Mouse (Mus musculus): Measurements from ENCODE around the gene Glod4. TPM values are rescaled to one million over a fixed set of nuclear protein-coding genes. Genes with fewer than 3 reads are reported as not detected.

The Glod4 gene
- polyA plus RNA-seq, 1 experiment = 2.9 TPM

DNA sequence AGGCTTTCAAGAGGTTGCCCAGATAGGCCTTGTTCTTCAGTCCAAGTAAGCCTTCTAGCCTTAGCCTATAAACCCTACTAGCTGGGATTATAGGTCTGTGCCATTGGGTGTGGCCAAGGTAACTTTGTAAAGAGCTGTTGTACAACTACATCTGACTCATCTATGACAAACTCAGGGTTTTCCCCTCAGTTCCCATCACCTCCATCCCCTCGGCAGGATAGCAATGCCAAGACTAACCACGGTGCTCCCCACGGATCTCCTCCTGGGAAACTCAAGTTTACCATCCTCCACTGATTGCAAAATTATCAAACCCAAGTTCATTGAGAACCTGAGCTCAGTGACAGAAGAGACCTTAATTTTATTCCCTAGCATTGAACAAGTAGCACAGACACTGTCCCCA, 7.4 kb downstream of the Glod4 start:
- DNase-seq (ENCODE audit: low read depth in 1 of 2, low spot score in 2 of 2) = no peak
- no peaks in the 10 kb centered on the region for H3K27me3 ChIP-seq (ENCODE audit: control insufficient read depth, insufficient read depth, low read length)
- H3K4me1 ChIP-seq (ENCODE audit: control insufficient read depth, insufficient read depth, insufficient read length) = no peaks in the 10 kb centered on the region
- TF ChIP-seq POLR2A (IDR thresholded peaks at IDR 0.05; ENCODE audit: low read depth, low read length) (no peak), CTCF (IDR thresholded peaks at IDR 0.05; ENCODE audit: extremely low read depth, insufficient read depth, insufficient read length, insufficient replicate concordance) (no peak)
- WGBS = 91% methylated on average over 3 of the region's 3 CpGs
- no peak overlapping the region for H3K27ac ChIP-seq (ENCODE audit: insufficient read depth, low read length)
- peaks cover 29% of the 10 kb centered on the region for H3K36me3 ChIP-seq (ENCODE audit: control insufficient read depth, insufficient read depth, low read length)
- no peak overlapping the region for H3K4me3 ChIP-seq (ENCODE audit: extremely low read depth, insufficient read depth, insufficient read length)

DNA sequence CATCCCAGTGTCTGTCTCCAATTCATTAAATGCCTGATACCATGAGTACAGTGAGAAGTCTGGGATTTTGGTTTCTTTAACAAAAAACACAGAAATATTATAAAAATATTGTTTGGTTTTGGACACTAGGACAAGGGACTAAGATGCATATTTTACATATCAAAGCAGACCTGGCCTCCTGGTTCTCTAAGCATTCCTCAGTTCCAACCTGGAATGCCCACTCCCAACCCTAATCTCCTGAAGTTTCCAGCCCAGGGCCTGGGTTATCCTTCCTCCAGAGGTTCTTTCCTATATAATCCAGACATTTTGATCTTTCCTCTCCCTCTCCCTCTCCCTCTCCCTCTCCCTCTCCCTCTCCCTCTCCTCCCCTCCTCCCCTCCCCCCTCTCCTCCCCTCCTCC, 18.5 kb downstream of the Glod4 start:
- Histone ChIP-seq H3K27ac (ENCODE audit: insufficient read depth, low read length) (no peak overlapping the region), H3K36me3 (ENCODE audit: control insufficient read depth, insufficient read depth, low read length) (peaks cover 9% of the 10 kb centered on the region), H3K4me1 (ENCODE audit: control insufficient read depth, insufficient read depth, insufficient read length) (no peaks in the 10 kb centered on the region), H3K27me3 (ENCODE audit: control insufficient read depth, insufficient read depth, low read length) (no peaks in the 10 kb centered on the region), H3K4me3 (ENCODE audit: extremely low read depth, insufficient read depth, insufficient read length) (no peak overlapping the region)
- TF ChIP-seq CTCF (IDR thresholded peaks at IDR 0.05; ENCODE audit: extremely low read depth, insufficient read depth, insufficient read length, insufficient replicate concordance) = no peak
- DNase-seq (ENCODE audit: low read depth in 1 of 2, low spot score in 2 of 2) = no peak

DNA sequence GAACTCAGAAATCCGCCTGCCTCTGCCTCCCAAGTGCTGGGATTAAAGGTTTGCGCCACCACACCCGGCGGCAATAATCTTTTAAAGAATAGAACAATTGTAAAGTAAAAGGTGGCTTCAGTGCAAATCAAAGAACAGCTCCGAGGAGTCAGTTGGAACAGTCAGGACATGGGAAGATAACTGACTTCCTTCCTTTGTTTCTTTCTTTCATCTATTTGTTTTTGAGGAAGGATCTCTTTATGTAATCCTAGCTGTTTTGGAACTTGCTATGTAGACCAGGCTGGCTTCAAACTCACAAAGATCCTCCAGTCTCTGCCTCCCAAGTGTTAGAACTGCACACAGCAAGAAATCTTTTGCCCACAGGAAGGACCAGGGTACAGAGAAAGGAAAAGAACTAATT, 18.9 kb downstream of the Glod4 start:
- no peak for DNase-seq (ENCODE audit: low read depth in 1 of 2, low spot score in 2 of 2)
- Histone ChIP-seq H3K4me1 (ENCODE audit: control insufficient read depth, insufficient read depth, insufficient read length) (no peaks in the 10 kb centered on the region), H3K36me3 (ENCODE audit: control insufficient read depth, insufficient read depth, low read length) (peaks cover 9% of the 10 kb centered on the region), H3K27me3 (ENCODE audit: control insufficient read depth, insufficient read depth, low read length) (no peaks in the 10 kb centered on the region), H3K4me3 (ENCODE audit: extremely low read depth, insufficient read depth, insufficient read length) (no peak overlapping the region), H3K27ac (ENCODE audit: insufficient read depth, low read length) (no peak overlapping the region)
- TF ChIP-seq CTCF (IDR thresholded peaks at IDR 0.05; ENCODE audit: extremely low read depth, insufficient read depth, insufficient read length, insufficient replicate concordance) (no peak), POLR2A (IDR thresholded peaks at IDR 0.05; ENCODE audit: low read depth, low read length) (no peak)
- WGBS = 89% methylated on average over 5 of the region's 5 CpGs

DNA sequence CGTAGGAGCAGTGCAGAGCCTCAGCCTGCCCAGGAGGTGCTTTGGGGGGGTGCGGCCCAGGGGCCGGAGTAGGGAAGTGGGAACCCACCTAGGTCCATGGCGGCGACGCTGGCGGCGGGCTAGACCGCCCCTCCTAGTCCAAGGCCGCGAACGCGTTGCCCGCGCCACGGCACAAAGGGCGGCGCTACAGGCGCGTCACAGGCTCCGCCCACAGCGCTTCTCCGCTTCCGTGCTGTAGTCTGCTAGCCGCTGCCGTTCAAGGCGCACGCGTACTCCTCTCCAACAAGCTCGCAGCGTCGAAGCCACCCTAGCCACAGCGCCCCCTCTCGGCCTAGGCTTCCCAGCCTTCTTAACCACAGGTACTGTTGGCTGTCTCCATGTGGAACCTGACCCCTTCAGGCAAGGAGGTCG, 26.1 kb downstream of the Glod4 start, which contains the start of the genes Dbil5 and Gemin4:
Dbil5 (plus strand) TSS at position 219 of the 411 bp plus-strand sequence.
Gemin4 (minus strand) TSS at position 275 of the 411 bp plus-strand sequence.
- under 1% methylated on average over 35 of the region's 35 CpGs for WGBS
- Histone ChIP-seq H3K36me3 (ENCODE audit: control insufficient read depth, insufficient read depth, low read length) (peaks cover 11% of the 10 kb centered on the region), H3K4me3 (ENCODE audit: extremely low read depth, insufficient read depth, insufficient read length) (peak within 1 kb of the TSS; percentile 80), H3K4me1 (ENCODE audit: control insufficient read depth, insufficient read depth, insufficient read length) (peaks cover 8% of the 10 kb centered on the region; the same call in 1 of the 2 replicates), H3K27ac (ENCODE audit: insufficient read depth, low read length) (peak within 1 kb of the TSS; percentile 65; the same call in 1 of the 2 replicates), H3K27me3 (ENCODE audit: control insufficient read depth, insufficient read depth, low read length) (no peaks in the 10 kb centered on the region)
- peak; percentile 94; the same call in 1 of the 2 replicates for TF ChIP-seq CTCF (IDR thresholded peaks at IDR 0.05; ENCODE audit: extremely low read depth, insufficient read depth, insufficient read length, insufficient replicate concordance)
- TF ChIP-seq POLR2A (IDR thresholded peaks at IDR 0.05; ENCODE audit: low read depth, low read length) = peak; percentile 83
- peak; percentile 95 to 97 for DNase-seq (ENCODE audit: low read depth in 1 of 2, low spot score in 2 of 2)

DNA sequence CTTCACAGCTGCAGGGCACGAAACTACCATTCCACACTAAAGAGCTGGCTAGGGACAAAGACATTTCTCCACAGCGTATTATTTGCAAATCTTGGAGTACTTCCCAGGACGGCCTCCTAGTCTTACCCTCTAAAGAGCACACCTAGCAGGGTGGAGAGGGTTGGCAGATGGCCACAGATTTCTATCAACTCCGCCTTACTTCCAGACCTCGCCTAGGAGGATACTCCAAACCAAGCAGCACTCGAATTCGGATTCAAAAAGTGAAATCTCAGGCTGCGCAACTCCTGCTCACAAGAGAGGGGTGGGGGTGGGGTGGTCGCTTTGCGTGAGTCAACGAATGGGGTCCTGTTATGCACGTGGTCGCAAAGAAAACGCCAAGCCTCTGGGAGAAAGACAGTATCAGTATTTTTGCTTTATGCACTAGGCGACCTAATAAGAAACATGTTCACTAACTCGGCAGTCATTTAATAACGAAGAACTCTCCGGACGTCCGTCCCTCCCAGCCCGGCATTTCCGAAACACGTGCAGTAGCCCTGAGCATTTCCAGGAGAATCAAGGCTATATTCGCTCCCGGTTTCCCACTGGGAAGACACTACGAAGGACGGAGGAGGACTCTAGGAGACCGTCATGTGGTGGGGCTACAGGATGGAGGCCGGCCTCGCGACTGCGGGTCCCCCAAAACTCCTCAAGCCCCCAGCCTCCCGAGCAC, 26.7 kb downstream of the Glod4 start:
- H3K4me3 ChIP-seq (ENCODE audit: extremely low read depth, insufficient read depth, insufficient read length) = peak overlapping the region; percentile 80
- DNase-seq (ENCODE audit: low read depth in 1 of 2, low spot score in 2 of 2) = no peak

DNA sequence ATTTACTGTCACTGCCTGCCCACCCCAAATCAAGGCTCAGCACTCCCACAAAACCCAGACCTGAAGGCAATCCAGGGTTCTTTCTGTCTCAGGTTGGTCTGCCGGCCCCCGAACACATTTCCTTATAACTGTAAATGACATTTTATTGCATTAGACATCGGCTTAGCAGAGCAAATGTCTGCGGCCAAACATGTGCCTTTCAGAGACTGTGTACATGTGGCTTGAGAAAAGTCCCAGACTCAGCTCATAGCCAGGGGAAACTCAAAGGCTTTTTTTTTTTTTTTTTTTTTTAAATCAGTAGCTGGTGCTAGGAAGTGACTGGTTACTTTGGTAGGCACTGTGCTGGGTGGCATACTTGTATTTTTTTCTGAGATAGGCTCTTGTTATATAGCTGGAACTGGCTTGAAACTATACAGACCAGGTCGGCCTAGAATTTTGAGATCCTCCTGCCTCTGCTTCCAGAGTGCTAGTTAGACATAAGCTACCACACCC, 27.4 kb downstream of the Glod4 start:
- 90% methylated on average over 5 of the region's 5 CpGs for WGBS
- Histone ChIP-seq H3K27ac (ENCODE audit: insufficient read depth, low read length) (no peak overlapping the region), H3K4me3 (ENCODE audit: extremely low read depth, insufficient read depth, insufficient read length) (no peak overlapping the region), H3K36me3 (ENCODE audit: control insufficient read depth, insufficient read depth, low read length) (peaks cover 11% of the 10 kb centered on the region), H3K27me3 (ENCODE audit: control insufficient read depth, insufficient read depth, low read length) (no peaks in the 10 kb centered on the region), H3K4me1 (ENCODE audit: control insufficient read depth, insufficient read depth, insufficient read length) (peaks cover 8% of the 10 kb centered on the region; the same call in 1 of the 2 replicates)
- TF ChIP-seq CTCF (IDR thresholded peaks at IDR 0.05; ENCODE audit: extremely low read depth, insufficient read depth, insufficient read length, insufficient replicate concordance) = no peak
- no peak for TF ChIP-seq POLR2A (IDR thresholded peaks at IDR 0.05; ENCODE audit: low read depth, low read length)
- no peak for DNase-seq (ENCODE audit: low read depth in 1 of 2, low spot score in 2 of 2)

More for the DNA sequence above, 26.7 kb downstream of the Glod4 start:
- Histone ChIP-seq H3K27ac (ENCODE audit: insufficient read depth, low read length) (peak overlapping the region; percentile 65; the same call in 1 of the 2 replicates), H3K27me3 (ENCODE audit: control insufficient read depth, insufficient read depth, low read length) (no peaks in the 10 kb centered on the region), H3K4me1 (ENCODE audit: control insufficient read depth, insufficient read depth, insufficient read length) (peaks cover 8% of the 10 kb centered on the region; the same call in 1 of the 2 replicates), H3K36me3 (ENCODE audit: control insufficient read depth, insufficient read depth, low read length) (peaks cover 11% of the 10 kb centered on the region)
- WGBS = 3% methylated on average over 33 of the region's 33 CpGs
- no peak for TF ChIP-seq POLR2A (IDR thresholded peaks at IDR 0.05; ENCODE audit: low read depth, low read length)
- no peak for TF ChIP-seq CTCF (IDR thresholded peaks at IDR 0.05; ENCODE audit: extremely low read depth, insufficient read depth, insufficient read length, insufficient replicate concordance)

DNA sequence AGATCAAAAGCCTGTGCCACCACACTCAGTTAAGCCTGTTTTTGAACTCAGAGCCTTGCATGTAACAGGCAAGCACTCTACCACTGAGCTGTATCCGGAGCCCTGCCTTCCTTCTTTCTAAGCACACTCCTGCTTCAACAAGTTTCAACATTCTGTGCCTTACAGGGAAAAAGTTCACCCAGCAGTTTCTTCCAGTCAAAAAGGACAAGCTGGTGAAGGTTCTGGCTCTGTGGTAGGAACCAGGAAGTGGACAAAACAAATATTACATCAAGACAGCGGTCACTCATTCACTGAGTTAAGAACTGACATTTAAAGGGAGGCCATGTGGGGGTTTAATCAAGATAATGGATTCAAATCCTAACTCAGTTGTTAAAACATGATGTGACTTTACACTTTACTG, 28.5 kb downstream of the Glod4 start:
- TF ChIP-seq CTCF (IDR thresholded peaks at IDR 0.05; ENCODE audit: extremely low read depth, insufficient read depth, insufficient read length, insufficient replicate concordance) (no peak), POLR2A (IDR thresholded peaks at IDR 0.05; ENCODE audit: low read depth, low read length) (no peak)
- Histone ChIP-seq H3K27me3 (ENCODE audit: control insufficient read depth, insufficient read depth, low read length) (no peaks in the 10 kb centered on the region), H3K27ac (ENCODE audit: insufficient read depth, low read length) (no peak overlapping the region), H3K4me3 (ENCODE audit: extremely low read depth, insufficient read depth, insufficient read length) (no peak overlapping the region), H3K4me1 (ENCODE audit: control insufficient read depth, insufficient read depth, insufficient read length) (peaks cover 8% of the 10 kb centered on the region; the same call in 1 of the 2 replicates), H3K36me3 (ENCODE audit: control insufficient read depth, insufficient read depth, low read length) (peaks cover 11% of the 10 kb centered on the region)
- no peak for DNase-seq (ENCODE audit: low read depth in 1 of 2, low spot score in 2 of 2)
- WGBS = 89% methylated on average over 2 of the region's 2 CpGs

Data from spleen, adult 2 months (tissue).